Mouse (Mus musculus) ES-Bruce4 (cell line): ENCODE measurements around the gene Olfr173.

Experiments
- CTCF ChIP-seq: IDR thresholded peaks from one replicate; pipeline ENCODE4 v1.8.1; 2011; ENCODE audit warnings: low read depth, low read length
- EP300 ChIP-seq: IDR thresholded peaks from 2 replicates; pipeline ENCODE4 v1.6.1; 2011; ENCODE audit warnings: low read depth, low read length; ENCODE audit not compliant: insufficient read depth

DNA sequence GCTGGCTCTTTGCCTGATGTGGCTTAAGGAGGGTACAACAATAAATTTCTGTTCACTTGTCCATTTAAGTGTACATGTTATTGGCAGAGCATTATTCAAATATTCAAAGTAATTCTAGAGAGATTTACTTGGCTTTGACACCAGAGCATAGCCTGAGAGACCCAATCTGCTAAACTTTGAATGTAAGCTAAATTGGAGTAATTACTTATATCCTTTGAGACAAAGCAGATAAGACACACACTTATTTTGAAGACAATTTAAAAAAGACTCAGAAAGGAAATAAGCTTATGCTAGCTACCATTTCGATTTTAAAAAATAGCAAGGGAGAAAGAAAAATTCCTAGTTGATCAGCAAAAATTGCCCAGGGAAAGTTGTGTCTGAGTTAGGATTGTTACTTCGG, at the start of gene Olfr173:
- TF ChIP-seq EP300 (no peak), CTCF (no peak)
